Mouse (Mus musculus): ENCODE measurements at regions not wholly inside any gene's neighbourhood (a gene's known extent, or its start where the extent isn't known, plus 50 kb on each side); places are given as distances from the start of the nearest gene placed in this dataset.

DNA sequence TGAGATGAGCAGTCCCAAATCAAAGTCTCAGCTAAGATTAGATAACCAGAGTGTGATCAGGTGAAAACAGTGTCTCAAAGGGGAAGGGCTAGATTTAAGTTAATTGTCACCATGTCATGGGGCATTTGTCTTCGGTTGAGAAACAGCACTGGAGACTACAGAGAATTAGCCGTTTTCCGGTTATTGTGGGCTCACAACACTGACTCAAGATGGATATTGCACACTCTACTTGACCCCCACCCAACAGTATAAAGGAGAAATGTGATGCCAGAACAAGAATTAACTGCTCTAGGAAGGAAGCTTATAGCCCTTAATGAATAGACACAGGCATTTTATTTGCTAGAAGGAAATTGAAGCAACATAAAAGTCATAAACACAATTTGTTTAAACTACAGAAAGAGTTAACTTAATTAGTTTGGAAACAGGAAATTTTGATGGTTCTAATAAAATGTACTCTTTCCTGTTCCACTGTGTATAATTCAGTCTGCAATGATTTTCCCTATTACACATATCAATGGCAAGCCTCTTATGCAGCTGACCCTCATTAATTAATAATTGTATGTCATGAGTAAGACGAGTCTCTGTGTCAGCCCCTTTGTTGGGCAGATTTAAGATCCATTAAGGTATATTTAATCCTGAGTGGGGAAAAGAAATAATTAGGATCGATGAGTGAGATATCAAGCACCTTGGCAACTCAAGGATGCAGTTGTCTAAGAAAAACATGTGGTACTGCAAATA, 277.4 kb upstream of the Tmeff2 start:
- no peak for DNase-seq (ENCODE audit: low spot score in 2 of 2)
- intact Hi-C loops (cut with DNase I), result no loop called here

DNA sequence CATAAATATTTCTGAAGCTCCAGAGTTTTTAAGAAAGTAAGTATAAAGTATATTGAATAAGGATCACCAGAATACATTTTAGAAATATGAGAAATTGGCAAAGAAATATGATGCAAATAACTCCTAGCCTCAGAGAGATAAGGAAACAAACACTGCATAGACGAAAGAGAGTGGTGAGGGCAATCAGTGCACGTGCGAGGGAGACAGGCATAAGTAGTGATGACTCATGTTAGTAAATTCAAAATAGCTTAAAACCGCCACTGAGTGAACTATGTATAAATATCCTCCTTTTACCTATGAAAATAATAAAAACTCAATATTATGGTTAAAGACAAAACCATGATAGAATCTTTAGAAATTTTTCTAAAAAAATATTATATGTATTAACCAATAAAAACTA, 271.4 kb upstream of the Tmeff2 start:
- intact Hi-C loops (cut with DNase I), result no loop called here
- no peak for DNase-seq (ENCODE audit: low spot score in 2 of 2)

DNA sequence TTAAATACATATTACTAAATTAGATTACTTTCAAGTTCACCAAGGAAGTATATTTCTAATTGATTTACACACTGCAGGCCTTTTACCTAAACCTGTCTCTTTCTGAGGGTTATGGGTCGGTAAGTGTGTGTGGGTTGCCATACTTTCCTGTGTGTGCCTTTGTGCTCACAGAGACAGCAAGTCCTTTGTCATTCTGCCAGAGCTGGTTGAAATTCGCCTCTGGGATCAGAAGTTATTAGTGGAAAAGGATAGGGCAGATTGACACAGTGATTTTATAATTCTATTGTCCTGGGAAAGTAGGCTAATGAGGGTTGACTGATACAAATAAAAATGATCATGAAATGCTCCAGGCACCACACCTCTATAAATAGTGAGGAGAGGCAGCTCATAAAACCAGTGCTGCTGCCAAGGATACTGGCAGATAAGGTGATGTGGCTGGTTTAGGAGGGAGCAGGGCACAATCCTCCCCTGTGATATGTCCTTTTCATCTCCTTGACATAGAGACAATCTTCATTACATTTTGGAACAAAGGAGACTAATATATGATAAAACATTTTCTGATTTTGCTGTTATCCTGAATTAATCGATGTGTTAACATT, 270.9 kb upstream of the Tmeff2 start:
- intact Hi-C loops (cut with DNase I), result no loop called here
- no peak for DNase-seq (ENCODE audit: low spot score in 2 of 2)

DNA sequence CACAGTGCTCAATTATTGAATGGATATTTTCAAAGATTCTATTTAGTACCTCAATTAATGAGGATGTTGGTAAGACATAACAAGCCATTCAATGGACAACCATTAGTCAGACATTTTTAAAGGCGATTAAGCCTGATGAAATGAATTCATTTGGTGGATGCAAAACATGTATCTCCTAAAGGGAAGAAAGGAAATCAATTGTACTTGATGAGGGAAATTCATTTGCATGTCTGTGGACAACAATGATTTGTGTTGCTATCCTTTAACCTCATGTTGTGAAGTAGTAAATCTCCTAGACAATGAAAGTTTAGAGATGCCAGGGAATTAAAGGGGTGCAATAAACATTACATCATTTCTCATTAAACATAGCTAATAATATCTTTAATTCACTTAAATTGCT, 262.5 kb upstream of the Tmeff2 start:
- DNase-seq (ENCODE audit: low spot score in 2 of 2), result no peak
- intact Hi-C loops (cut with DNase I), result no loop called here

DNA sequence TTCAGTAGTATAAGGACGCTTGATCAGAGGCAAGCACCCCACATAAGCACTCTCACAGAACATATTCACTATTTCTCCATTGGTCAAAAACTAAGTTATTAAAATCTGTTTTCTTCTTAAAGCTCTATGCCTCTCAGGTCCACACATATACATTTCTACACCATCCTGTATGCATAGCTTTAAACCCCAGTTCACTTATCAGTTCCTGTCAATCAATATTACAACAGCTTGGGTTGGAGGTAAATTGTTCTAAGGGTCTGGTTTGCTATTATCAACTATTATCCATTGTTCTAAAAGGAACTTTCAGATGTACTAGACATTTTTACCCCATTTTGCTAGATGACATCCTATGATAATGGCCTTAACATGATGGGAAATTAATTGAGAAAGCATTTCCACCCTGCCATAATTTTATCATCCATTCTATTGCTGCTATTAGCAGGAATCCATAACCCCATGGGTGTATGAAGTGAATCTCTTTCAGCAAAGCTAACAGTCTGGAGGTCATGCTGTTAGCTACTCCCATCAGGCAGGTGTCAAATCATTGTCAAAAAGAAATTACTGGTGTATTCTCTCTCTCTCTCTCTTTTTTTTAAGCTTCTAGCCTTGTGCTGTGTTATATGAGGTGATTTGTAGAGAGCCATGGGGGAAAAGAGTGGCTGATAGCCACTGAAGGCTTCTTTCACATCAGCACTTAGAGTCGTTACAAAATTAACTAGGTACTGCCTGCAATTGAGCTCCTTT, 253.3 kb upstream of the Tmeff2 start:
- intact Hi-C loops (cut with DNase I), result no loop called here
- DNase-seq (ENCODE audit: low spot score in 2 of 2), result no peak

DNA sequence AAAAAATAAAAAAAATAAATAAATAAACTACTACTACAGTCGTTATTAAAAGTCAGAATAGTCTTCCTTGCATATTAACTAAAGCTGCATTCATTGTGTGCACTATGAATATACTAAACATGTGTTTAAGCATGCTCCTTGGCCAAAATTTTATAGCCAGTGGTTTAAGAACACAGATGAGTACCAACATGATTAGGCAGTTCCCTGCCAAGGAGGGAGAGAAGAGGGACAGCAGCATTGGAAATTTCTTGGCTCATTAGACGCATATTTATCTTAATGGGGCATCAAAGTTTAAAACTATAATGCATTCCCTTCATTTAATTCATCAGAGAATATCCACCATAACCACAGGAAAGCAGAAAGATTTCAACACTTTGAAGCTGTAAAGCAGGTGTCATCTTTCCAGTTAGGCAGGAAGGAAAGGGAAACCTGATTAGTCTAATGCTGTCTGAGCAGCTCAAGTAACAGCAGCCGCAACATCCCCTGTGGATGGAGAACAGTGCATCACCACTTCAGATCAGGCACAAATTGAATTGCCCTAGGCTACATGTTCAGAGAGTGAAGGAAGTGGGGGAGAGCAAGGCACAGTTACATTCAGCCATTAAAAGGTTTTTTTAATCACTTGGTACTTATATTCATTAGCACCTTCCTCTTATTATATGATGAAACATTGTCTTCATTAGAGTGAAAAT, 248.3 kb upstream of the Tmeff2 start:
- intact Hi-C loops (cut with DNase I), result no loop called here
- DNase-seq (ENCODE audit: low spot score in 2 of 2), result no peak

DNA sequence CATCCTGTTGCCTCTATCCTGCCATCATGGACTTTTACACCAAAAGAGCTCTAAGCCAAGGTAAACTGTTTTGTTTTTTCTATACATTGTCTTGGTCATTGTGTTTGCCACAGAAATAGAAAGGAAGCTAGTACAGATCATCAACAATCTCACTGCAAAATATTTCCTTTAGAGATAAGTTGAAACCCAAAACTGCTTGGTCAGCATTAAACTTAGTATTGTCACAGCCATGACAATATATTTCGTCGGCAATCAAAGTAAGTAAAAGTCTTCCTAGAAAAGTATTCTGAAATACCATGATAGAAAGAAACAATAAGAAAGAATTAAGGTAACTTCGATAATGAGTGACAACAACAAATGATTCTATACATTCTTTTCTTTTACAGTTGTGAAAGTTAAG, 235.3 kb upstream of the Tmeff2 start:
- intact Hi-C loops (cut with DNase I), result no loop called here
- no peak for DNase-seq (ENCODE audit: low spot score in 2 of 2)

DNA sequence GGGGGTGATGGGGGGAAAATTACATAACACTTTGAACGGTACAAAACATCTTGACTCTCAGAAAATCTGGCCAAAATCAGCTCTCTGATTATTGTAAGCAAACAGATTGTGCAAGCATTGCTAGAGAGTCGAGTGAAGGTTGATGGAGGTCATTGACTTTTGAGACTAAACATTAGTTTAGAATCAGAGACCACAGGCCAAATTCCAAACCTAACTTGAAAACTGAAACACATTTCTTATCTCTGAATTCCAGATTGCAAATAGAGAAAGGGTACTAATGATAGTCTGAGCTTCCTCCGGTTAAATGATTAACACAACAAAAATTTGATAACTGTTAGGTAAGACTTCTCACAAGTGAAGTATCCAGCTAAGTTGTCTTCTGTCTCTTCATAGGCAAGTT, 217.5 kb upstream of the Tmeff2 start:
- no peak for DNase-seq (ENCODE audit: low spot score in 2 of 2)
- intact Hi-C loops (cut with DNase I), result no loop called here

DNA sequence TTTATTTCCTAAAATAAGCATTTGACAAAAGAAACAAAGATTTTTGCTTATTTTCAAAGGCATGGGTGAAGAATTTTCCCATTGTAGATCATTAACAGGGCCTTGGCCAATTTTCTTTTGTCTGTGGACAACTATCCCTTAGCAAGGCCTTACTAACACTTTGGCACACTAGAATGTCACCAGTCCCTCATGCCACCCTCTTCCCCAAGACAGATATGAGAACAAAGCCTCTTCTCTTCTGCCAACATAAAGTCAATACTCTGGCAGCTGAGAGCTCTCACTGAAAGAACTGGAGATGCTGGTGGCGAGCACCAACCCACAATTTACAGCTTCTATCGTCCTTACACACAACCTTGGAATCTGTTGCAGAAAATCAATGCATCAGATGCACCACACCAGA, 215.1 kb upstream of the Tmeff2 start:
- intact Hi-C loops (cut with DNase I), result no loop called here
- DNase-seq (ENCODE audit: low spot score in 2 of 2), result no peak

DNA sequence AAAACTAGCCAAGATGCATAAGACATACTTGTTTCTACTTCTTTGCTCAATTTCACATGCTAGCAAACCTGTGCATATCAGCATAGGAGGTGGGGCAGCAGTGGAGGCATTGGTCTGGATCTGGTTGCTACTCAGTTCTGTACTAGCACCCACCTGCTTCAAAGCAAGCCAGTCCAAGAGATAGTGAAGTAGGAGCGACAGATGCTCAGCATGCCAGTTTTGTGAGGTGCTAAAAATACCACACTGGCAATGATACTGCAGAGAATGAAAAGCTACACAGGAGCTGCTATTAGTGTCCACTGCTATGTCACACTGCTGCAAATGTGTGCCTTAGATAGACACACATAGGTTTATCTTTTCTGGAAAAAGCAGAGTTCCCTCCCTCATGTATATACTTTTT, 203.5 kb upstream of the Tmeff2 start:
- intact Hi-C loops (cut with DNase I), result no loop called here
- DNase-seq (ENCODE audit: low spot score in 2 of 2), result peak; percentile 8 to 12

DNA sequence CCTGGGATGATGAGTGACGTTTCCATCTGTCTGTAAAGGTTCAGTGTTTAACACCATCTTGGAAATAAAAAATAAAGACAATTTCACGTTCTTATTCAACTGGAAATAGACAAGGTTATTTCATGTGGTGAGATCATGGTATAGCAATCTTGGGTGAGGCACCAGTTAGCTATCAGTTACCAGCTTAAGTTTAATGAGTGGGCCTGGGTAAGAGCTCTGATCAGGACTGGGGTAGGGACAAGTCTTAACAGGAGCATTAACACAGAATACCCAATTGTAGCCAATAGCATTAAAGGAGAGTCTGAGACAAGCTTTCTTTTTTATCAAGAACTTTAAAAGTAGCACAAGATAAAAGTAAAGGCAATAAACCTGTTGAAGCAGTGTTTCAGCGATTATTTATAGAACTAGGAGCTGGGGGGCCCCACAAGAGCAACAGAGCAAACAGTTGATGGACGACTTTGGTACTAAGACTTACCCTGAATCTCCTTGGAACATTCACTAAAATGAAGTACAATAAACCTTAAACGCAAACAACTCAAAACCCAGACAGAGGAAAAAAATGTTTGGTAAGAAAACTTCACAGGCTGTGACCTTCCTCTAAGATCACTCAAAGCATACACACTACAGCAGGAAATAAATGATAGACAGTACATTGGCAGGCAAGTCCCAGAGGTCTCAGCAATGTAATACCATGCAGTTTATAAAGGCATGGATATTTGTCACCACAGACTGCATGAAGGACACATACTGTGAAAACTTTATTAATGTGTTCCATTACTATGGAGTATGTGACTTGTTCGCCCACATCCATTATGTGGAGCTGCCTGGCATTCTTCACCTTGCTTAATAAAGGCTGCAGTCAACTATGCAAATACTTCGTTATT, 202.9 kb upstream of the Tmeff2 start:
- no peak for DNase-seq (ENCODE audit: low spot score in 2 of 2)
- intact Hi-C loops (cut with DNase I), result no loop called here

DNA sequence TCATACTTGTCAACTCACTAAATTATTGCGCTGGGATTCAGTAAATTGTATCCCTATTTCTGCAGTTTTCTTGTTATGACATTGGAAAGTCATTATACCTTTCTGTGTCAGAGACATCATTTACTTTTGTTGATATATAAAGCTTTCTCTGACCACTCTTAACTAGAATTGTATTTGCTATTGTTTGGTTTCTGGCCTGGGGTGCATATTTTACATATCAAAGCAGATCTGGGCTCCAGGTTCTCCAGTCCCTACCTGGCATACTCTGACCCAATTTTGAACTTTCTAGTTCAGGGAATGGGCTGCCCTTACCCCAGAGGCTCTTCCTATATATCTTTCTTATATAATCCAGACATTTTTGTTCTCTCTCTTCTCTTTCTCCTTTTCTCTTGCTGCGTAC, 195.8 kb upstream of the Tmeff2 start:
- intact Hi-C loops (cut with DNase I), result no loop called here
- DNase-seq (ENCODE audit: low spot score in 2 of 2), result no peak

DNA sequence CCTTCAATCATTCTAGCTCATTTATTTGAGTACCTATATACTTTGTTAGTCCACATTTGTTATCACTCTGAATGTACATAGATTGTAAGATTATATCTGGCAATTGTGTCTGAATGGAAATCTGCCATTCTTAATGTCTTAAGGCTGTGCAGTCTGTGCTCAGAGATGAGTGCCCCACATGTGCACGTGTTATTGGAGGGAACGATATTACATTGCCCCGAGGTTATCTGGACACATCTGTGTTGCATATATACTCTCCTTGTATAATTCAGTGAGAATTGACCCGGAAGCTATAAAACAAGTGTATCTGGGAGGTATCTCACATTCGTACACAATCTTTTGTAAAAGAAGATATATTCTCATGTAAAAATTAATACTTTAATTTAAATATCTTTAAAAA, 155.4 kb upstream of the Tmeff2 start:
- intact Hi-C loops (cut with DNase I), result no loop called here

DNA sequence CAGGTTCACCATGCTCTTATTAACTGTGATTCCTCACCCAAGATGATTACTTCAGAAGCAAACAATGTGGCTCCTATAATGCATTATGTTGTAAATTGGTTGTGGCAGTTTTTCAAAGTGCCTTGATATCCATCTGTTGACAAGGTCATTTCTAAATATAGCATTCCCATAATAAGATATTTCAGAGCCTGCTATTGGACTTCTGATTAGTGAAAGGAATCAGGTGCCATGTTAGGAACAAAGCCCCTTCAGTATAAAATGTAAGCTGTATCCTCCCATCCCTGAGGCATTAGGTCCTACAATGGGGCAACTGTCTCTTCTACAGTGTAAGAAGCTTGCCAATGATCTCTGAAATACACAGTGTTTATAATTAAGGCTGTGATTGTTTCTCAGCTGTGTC, 130.2 kb upstream of the Tmeff2 start:
- intact Hi-C loops (cut with DNase I), result no loop called here
- no peak for DNase-seq (ENCODE audit: low spot score in 2 of 2)

More for the DNA sequence above, 155.4 kb upstream of the Tmeff2 start:
- no peak for DNase-seq (ENCODE audit: low spot score in 2 of 2)

DNA sequence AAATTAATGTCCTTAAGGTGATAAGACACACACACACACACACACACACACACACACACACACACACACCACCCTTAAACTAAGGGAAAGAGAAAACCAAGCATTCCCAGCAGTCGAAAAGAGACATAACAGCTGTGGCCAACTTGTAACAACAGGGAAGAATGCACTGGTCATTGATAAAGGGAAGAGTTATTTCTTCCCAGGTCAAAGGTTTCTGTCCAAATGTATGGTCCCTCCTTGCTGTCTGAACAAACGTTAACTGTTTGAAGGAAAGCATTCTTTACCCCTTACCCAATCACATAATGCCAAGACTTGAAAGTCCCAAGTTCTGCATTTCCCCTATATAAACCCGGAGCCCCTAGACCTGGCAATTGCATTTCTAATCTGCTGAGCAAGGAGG, 105.2 kb upstream of the Tmeff2 start:
- DNase-seq (ENCODE audit: low spot score in 2 of 2), result no peak
- intact Hi-C loops (cut with DNase I), result no loop called here

DNA sequence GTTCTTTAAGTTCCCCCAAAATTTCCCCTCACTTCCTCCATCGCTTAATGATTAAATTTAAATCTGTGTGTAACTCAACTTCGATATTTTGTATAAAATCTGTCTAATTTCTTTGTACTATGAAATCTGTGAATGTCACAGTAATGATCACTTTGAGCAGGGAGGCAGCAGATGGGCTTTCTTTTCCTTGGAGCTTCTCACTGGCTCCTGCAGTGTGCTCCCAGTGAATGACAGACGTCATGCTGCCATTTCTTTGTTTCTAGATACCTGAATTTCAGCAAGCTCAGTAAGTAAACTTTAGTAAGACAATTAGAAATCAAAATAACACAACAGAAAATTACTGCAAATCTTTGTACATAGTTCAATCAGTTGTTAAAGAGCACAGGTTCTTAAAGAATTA, 102.3 kb upstream of the Tmeff2 start:
- no peak for DNase-seq (ENCODE audit: low spot score in 2 of 2)
- intact Hi-C loops (cut with DNase I), result no loop called here

DNA sequence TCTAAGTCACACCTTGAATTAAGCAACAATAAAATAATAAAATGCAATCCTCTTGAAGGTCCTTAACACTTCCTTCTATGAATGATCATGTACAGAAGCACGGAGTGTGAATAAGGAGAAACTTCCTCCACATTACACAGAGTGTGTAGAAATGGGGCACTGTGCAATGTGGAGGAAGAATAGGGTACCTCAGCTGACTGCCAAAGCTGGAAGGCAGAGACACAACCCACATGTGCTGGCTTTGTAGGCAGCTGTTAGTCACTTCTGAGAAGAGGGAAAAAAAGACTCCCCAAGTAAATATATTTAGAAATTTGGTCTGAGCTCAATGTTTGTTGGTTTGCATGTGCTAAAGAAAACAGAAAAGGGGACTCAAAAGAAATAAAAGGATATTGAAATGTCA, 94.1 kb upstream of the Tmeff2 start:
- intact Hi-C loops (cut with DNase I), result no loop called here
- DNase-seq (ENCODE audit: low spot score in 2 of 2), result peak in 1 of 2 experiments; percentile 13

DNA sequence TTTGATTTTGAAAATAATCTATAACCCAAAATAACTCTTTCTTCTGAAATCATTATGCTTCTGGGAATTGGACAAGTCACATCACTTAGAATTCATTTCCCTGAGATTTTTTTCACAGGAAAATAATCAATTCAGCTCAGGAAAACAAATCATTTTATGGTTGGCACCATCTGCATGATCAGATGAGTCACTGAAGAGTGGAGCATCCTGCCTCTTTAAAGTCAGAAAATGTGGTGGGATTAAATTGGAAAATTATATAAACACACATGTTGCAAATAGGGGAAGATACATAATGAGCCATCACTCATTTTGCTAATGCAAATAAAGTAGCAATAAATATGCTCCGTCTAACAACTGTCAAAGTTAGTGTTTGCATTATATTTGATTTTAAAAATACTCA, 93.6 kb upstream of the Tmeff2 start:
- DNase-seq (ENCODE audit: low spot score in 2 of 2), result no peak
- intact Hi-C loops (cut with DNase I), result no loop called here

DNA sequence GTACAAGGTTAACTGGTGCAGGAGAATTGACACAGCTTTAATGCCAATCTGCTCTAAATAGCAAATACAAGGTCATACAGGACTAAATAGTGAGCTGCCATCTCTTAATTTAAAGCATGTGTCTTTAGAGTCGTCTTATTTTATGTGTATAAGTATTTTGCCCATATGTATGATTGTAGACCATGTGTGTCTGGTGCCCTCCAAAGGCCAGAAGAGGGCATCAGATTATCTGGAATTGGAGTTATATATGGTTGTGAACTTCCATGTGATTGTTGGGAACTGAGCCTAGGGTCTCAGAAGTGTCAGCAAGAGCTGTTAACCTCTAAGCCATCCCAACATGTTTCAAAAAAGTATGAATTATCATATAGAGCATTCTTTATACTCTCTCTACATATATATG, 68.8 kb upstream of the Tmeff2 start:
- DNase-seq (ENCODE audit: low spot score in 2 of 2), result no peak
- intact Hi-C loops (cut with DNase I), result no loop called here
